Mouse (Mus musculus) E14TG2a.4 (cell line): Measurements from ENCODE around the gene Kcnrg.

ENCODE experiments used
- H3K27me3 ChIP-seq: 2 replicates; pipeline ENCODE4 v1.6.1; 2014; ENCODE audit warnings: low read length, control low read depth; ENCODE audit not compliant: insufficient read depth
- H3K36me3 ChIP-seq: 2 replicates; pipeline ENCODE4 v1.6.1; 2014; ENCODE audit warnings: low read length, control low read depth; ENCODE audit not compliant: insufficient read depth
- H3K4me1 ChIP-seq: replicated peaks from 2 replicates; pipeline ENCODE4 v1.6.1; 2014; ENCODE audit warnings: low read depth, low read length, control low read depth
- H3K4me3 ChIP-seq: replicated peaks from 2 replicates; pipeline ENCODE4 v1.5.1; 2014; ENCODE audit warnings: mild to moderate bottlenecking, low read length
- H3K9me3 ChIP-seq: 2 replicates; pipeline ENCODE4 v1.6.1; 2014; ENCODE audit warnings: low read length, control low read depth
- CTCF ChIP-seq: conservative IDR thresholded peaks from 2 replicates; pipeline ENCODE4 v1.5.1; 2014; ENCODE audit warnings: low read length
- NANOG ChIP-seq: IDR thresholded peaks from 2 replicates; pipeline ENCODE4 v1.6.1; 2014; ENCODE audit warnings: borderline replicate concordance, low read length, mixed read lengths
- POU5F1 ChIP-seq: IDR thresholded peaks from 2 replicates; pipeline ENCODE4 v1.6.1; 2014; ENCODE audit warnings: low read length, borderline replicate concordance

Gene Kcnrg

DNA sequence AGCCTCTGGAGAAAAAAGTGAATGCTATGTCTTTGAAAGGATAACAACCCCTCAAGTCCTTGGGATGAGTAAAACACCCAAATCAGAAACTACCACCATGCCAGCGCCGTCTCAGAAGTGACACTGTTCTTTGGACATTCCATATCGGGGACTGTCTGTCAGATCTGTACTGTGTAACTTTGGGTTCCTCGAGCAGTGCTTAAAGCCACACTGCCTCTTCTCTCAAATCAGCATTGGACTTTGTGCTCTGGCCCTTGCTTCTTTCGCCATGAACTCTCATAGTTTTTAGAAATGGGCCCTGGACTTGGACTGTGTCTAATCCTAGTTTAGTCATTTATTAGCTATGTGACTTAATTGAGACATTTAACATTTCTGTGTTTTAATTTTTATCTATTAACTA lies 4.5 kb downstream of the Kcnrg start:
- Histone ChIP-seq H3K36me3 (peaks cover 10% of the 10 kb centered on the region), H3K4me3 (no peak overlapping the region), H3K27me3 (no peaks in the 10 kb centered on the region), H3K9me3 (no peaks in the 10 kb centered on the region), H3K4me1 (peaks cover 22% of the 10 kb centered on the region)
- no peak for TF ChIP-seq POU5F1
- no peak for TF ChIP-seq NANOG
- no peak for TF ChIP-seq CTCF

DNA sequence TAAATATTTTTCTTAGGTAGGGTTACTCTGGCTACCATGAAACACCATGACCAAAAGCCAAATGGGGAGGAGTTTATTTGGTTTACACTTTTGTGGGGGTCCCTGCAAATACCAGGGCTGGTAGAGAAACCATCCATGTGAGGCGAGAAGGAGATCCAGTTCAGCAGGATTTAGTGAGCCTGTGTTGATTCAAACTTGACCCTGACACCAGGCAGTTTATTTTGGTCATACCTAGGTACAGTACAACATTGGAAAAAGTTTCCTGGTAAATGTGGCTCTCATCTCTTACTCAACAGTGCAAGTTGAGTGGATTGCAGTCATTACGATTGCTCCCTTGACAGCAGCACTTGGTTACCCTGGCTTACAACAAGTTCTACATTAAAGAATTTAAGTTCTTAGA lies 6.1 kb downstream of the Kcnrg start:
- H3K36me3 ChIP-seq, result peaks cover 4% of the 10 kb centered on the region; the same call in 1 of the 2 replicates
- H3K4me3 ChIP-seq, result no peak overlapping the region
- H3K4me1 ChIP-seq, result peaks cover 7% of the 10 kb centered on the region

DNA sequence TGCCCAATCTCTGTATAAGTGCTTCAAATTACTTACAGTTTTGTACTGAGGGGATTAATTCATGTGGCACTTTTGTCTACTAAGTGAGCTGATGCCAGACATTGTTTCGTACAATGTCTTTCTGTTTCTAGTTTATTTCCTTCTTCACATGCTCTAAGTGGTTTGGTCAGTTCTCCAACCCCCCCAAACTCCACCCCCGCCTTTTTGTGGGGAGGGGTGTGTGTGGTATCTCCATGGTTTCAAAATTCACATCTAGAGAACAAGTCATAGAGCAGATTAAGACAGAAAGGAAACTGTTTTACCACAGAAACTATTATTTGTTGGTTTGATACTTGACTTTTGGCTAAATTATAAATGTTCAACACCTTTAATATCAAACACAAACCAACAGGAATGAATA lies 13.1 kb downstream of the Kcnrg start:
- TF ChIP-seq NANOG, result no peak
- no peak for TF ChIP-seq POU5F1
- no peak for TF ChIP-seq CTCF
- H3K4me3 ChIP-seq, result no peak overlapping the region
- H3K4me1 ChIP-seq, result no peaks in the 10 kb centered on the region
- no peaks in the 10 kb centered on the region for H3K27me3 ChIP-seq
- H3K9me3 ChIP-seq, result no peaks in the 10 kb centered on the region
- H3K36me3 ChIP-seq, result peaks cover 8% of the 10 kb centered on the region; the same call in 1 of the 2 replicates

More for the DNA sequence above, 6.1 kb downstream of the Kcnrg start:
- no peaks in the 10 kb centered on the region for H3K9me3 ChIP-seq
- no peaks in the 10 kb centered on the region for H3K27me3 ChIP-seq
- TF ChIP-seq POU5F1 (no peak), CTCF (no peak)

DNA sequence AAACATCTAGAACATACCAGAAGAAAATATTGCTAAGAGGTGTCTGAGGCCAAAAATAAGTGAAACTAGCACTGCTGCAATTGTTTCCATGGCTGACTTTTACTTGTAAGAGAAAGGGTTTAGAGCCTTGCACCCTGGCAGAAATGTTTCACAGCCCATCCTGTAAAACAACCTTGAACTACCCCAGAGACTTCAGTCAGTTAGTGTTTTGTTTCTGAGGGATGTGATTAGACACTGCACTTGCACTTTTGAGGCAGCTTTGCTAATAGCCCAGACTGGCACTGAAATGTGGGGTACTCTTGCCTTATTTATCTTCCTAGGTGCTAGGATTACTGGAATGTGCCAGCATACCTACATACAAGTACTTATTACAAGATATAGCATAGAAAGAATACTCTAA lies 28.7 kb downstream of the Kcnrg start:
- Histone ChIP-seq H3K27me3 (no peaks in the 10 kb centered on the region), H3K36me3 (peaks cover 40% of the 10 kb centered on the region), H3K9me3 (no peaks in the 10 kb centered on the region), H3K4me3 (no peak overlapping the region), H3K4me1 (no peaks in the 10 kb centered on the region)
- TF ChIP-seq NANOG (no peak), POU5F1 (no peak), CTCF (no peak)

DNA sequence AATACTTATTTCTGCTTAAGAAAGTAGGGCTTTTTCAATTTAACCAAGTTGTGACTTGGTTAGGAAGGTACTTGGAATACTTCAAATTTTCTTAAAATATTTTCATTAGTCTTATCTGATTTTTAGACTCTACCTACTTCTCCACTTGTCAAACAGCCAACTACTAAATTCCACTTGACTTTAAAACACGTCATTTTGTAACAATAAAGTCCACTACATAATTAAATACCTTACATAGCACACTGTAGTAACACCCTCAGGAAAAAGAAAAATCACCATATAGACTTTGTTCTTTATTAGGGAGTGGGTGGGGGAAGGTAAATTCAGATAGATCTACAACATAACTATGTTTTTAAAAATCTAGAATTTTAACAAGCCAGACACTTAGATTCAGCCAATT lies 35.4 kb downstream of the Kcnrg start:
- H3K4me3 ChIP-seq, result no peak overlapping the region
- TF ChIP-seq NANOG (no peak), POU5F1 (no peak)
- no peaks in the 10 kb centered on the region for H3K27me3 ChIP-seq
- no peaks in the 10 kb centered on the region for H3K4me1 ChIP-seq
- no peaks in the 10 kb centered on the region for H3K36me3 ChIP-seq
- no peaks in the 10 kb centered on the region for H3K9me3 ChIP-seq

DNA sequence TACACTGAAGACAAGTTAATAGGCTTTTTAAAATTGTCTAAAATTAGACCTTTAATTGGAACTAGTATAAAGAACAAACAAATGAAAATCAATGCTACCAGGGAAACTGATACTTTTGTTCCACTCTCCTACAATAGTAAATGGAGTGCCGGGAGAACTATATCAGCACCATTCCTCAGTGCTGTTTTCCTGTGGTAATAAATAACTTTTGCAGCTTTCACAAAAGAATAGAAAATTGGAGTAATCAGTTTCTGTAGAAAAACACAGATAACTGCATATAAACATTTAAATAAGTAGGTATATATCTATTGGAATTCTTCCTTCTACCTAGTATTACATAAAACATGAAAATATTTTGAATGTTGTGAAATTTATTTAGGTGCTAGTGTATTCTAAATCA lies 38.3 kb downstream of the Kcnrg start:
- H3K9me3 ChIP-seq, result no peaks in the 10 kb centered on the region
- peaks cover 8% of the 10 kb centered on the region for H3K27me3 ChIP-seq
- peaks cover 6% of the 10 kb centered on the region; the same call in 1 of the 2 replicates for H3K4me1 ChIP-seq
- TF ChIP-seq NANOG (no peak), POU5F1 (no peak), CTCF (no peak)
- H3K36me3 ChIP-seq, result no peaks in the 10 kb centered on the region
- H3K4me3 ChIP-seq, result no peak overlapping the region

DNA sequence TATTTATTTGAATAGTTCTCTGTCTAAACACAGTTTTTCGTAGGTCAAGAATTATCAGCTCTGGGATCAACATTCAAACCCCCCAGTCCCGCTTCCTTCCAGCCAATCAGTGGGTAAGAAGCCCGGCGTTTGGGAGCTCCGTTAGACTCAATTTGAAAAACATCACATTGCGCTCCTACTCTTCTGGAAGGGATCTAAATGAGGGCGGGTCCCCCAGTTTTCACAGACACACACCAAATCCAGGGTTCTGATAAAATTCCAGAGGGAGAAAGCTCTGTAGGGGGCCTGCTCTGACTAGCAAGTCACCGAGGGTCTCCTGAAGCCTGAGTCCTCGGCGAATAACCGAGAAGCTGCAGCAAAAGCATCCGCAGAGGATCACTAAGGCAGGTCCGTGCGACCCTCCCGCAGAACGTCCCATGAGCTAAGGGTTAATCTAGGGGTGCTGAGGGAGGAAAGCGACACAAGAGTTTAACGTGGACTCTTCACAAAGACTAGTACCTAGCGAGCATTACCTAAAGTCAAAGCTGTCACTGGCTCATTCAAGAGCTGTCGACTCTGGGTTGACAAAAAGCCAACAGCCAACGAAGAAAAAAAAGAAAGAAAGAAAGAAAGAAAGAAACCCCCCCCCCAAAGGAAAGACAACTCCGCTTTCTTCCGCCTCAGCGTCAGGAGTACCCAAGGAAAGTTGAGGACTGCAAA lies 40.1 kb downstream of the Kcnrg start:
- peaks cover 8% of the 10 kb centered on the region for H3K27me3 ChIP-seq
- no peaks in the 10 kb centered on the region for H3K36me3 ChIP-seq
- peaks cover 6% of the 10 kb centered on the region; the same call in 1 of the 2 replicates for H3K4me1 ChIP-seq
- H3K4me3 ChIP-seq, result peak overlapping the region; percentile 93
- no peaks in the 10 kb centered on the region for H3K9me3 ChIP-seq
- TF ChIP-seq CTCF, result no peak
- TF ChIP-seq POU5F1, result no peak
- no peak for TF ChIP-seq NANOG

DNA sequence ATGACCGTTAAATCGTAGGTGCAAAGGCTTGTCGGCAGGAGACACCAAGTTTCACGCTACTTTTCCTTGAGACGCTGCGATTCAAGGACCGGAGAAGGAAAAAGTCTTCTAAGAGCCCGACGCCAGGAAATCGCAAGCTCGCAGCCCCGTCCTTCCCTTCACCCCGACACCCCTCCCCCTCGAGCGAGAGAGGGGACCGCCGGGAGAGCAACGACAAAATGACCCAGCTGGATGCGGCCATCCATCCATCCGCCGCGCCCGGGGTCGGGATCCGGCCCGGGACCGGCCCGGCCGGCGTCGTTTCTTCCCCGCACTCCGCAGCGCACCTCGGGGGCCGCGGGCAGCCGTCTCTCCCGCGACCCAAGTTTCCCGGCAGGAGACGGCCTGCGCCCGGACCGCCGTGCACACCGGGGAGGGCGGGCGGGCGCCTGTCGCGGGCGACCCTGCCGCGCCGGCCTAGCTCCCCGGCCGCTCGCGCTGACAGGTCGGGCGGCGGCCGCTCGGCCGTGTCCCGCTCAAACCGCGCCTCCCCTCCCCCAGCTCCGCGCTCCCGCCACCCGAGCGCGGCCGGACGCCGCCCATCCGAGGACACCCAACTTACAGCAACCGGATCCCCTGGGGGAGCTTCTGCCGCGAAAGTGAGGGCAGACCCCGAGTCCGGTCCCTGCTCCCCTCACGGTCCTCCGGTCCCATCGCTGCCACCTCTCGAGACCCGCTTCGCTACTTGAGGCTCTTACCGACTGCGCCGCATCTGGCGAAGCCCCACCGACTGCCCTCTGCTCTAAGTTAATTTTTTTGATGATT lies 40.8 kb downstream of the Kcnrg start:
- H3K36me3 ChIP-seq, result no peaks in the 10 kb centered on the region
- H3K9me3 ChIP-seq, result no peaks in the 10 kb centered on the region
- TF ChIP-seq CTCF (no peak), POU5F1 (no peak), NANOG (no peak)
- peaks cover 8% of the 10 kb centered on the region for H3K27me3 ChIP-seq
- peaks cover 6% of the 10 kb centered on the region; the same call in 1 of the 2 replicates for H3K4me1 ChIP-seq
- H3K4me3 ChIP-seq, result peak overlapping the region; percentile 93
